In genomic region chr1:134275616-134276464, GRCm38 (mm10) we compare ENCODE assay signal across 10 mouse cellular contexts. TPM values are rescaled to one million over a fixed set of nuclear protein-coding genes. Genes with fewer than 3 reads are reported as not detected.
DNase-seq lines count a peak whose midpoint lies in the region; TF ChIP-seq lines count a peak whose summit lies in the region.
"Had no signal": no experiment of that assay in that cellular context is flagged by ENCODE, and none has a peak within 500 bp of the region (broad histone marks: within the 10 kb centered on the region; RNA-seq: fewer than 3 reads in every experiment).

No protein-coding gene starts in this region.

- intact Hi-C loops in gastrocnemius, postnatal 14 days (cut with DNase I; ENCODE audit: low total_unique reads): no loop called here

- TF ChIP-seq CTCF in layer of hippocampus, adult 2 months (conservative IDR thresholded peaks at IDR 0.05): no peak

- DNase-seq in gastrocnemius, adult 18-20 months (ENCODE audit: low spot score): peak; percentile 68
- DNase-seq in gastrocnemius, postnatal 14 days: no peak
- peak; percentile 38 for DNase-seq in right cerebral cortex, postnatal 25 days
- DNase-seq in right cerebral cortex, postnatal 4 days: no peak
- no peak for DNase-seq in layer of hippocampus, adult 2 months (ENCODE audit: low spot score in 2 of 2)
- DNase-seq in thymus, postnatal 4 days: no peak
- no peak for DNase-seq in adrenal gland, postnatal 25 days
- no peak for DNase-seq in adrenal gland, postnatal 10 days

- H3K4me3 ChIP-seq in layer of hippocampus, adult 2 months: no peak overlapping the region
- H3K4me3 ChIP-seq: erythroblast, embryonic 14.5 days; midbrain, embryonic 12.5 days had no signal

- peak overlapping the region; percentile 86 for H3K27ac ChIP-seq in layer of hippocampus, adult 2 months
- H3K27ac ChIP-seq: midbrain, embryonic 12.5 days had no signal

RNA-seq across cellular contexts. Expression of gene Myog, which starts 13.9 kb away (rescaled TPM):
- 10 to 100 TPM; 10.4 to 18.9 TPM for total RNA-seq in gastrocnemius, adult 18-20 months (2021)
- total RNA-seq in gastrocnemius, postnatal 14 days (2021): 10 to 100 TPM; 67.9 to 75.3 TPM
- not detected for total RNA-seq in layer of hippocampus, adult 2 months (2021)
- not detected in 2 replicates for total RNA-seq in adrenal gland, postnatal 25 days (2021)
- total RNA-seq in adrenal gland, postnatal 10 days (2021): 1 to 10 TPM; 2.0 to 9.6 TPM

RNA-seq across cellular contexts. Expression of gene Adora1, which starts 40.6 kb away (rescaled TPM):
- total RNA-seq in gastrocnemius, adult 18-20 months (2021): under 1 TPM; 0.25 to 0.66 TPM
- under 1 TPM; 0.58 to 0.78 TPM for total RNA-seq in gastrocnemius, postnatal 14 days (2021)
- 100 to 1,000 TPM; 202 to 221 TPM for total RNA-seq in layer of hippocampus, adult 2 months (2021)
- total RNA-seq in adrenal gland, postnatal 25 days (2021): 89.7 and 151 TPM in 2 replicates
- 10 to 100 TPM; 70.4 to 83.0 TPM for total RNA-seq in adrenal gland, postnatal 10 days (2021)

RNA-seq across cellular contexts. Expression of gene Ppfia4, which starts 56.9 kb away (rescaled TPM):
- total RNA-seq in gastrocnemius, adult 18-20 months (2021): under 1 TPM; 0.21 to 0.43 TPM
- 1 to 10 TPM; 4.3 to 6.7 TPM for total RNA-seq in gastrocnemius, postnatal 14 days (2021)
- total RNA-seq in layer of hippocampus, adult 2 months (2021): 10 to 100 TPM; 71.9 to 79.7 TPM
- 0.67 and 2.0 TPM in 2 replicates for total RNA-seq in adrenal gland, postnatal 25 days (2021)
- total RNA-seq in adrenal gland, postnatal 10 days (2021): 1 to 10 TPM; 1.5 to 3.0 TPM

Comparison
In these comparisons a context has a peak if more than half of its experiments do, and no peak if none do; other contexts are left out.
1. DNase-seq: peak in gastrocnemius, adult 18-20 months (single experiment) and right cerebral cortex, postnatal 25 days (single experiment); none in gastrocnemius, postnatal 14 days (single experiment), right cerebral cortex, postnatal 4 days (single experiment), layer of hippocampus, adult 2 months (0 of 2), thymus, postnatal 4 days (single experiment), adrenal gland, postnatal 25 days (single experiment) and adrenal gland, postnatal 10 days (single experiment).
2. RNA of gene Adora1, which starts 40.6 kb away (total RNA-seq): 202 to 221 TPM in layer of hippocampus, adult 2 months, 89.7 to 151 TPM in adrenal gland, postnatal 25 days and 70.4 to 83.0 TPM in adrenal gland, postnatal 10 days; 0.58 to 0.78 TPM in gastrocnemius, postnatal 14 days and 0.25 to 0.66 TPM in gastrocnemius, adult 18-20 months; every median in the first group is over 10 times any median in the second.
3. RNA of gene Ppfia4, which starts 56.9 kb away (total RNA-seq): 71.9 to 79.7 TPM in layer of hippocampus, adult 2 months; 4.3 to 6.7 TPM in gastrocnemius, postnatal 14 days, 1.5 to 3.0 TPM in adrenal gland, postnatal 10 days, 0.67 to 2.0 TPM in adrenal gland, postnatal 25 days and 0.21 to 0.43 TPM in gastrocnemius, adult 18-20 months; every median in the first group is over 4 times any median in the second.